Mouse (Mus musculus): Measurements from ENCODE around the gene Racgap1. TPM values are rescaled to one million over a fixed set of nuclear protein-coding genes. Genes with fewer than 3 reads are reported as not detected.
A peak's percentile ranks its signal among the peaks of the same experiment; 100 is the strongest.

Gene Racgap1
- total RNA-seq (2015; ENCODE audit: low replicate concordance) (248 and 272 TPM in 2 replicates), total RNA-seq (2017; ENCODE audit: low replicate concordance) (292 and 327 TPM in 2 replicates)

- peak; percentile 91 for ATAC-seq (replicated peaks; ENCODE audit: low FRiP score, poor library complexity, severe bottlenecking)
Measured at GRCm38 (mm10) chr15:99651163-99651872, at the start of gene Racgap1. TSS of gene Racgap1 (minus strand) at chr15:99651656.

DNA sequence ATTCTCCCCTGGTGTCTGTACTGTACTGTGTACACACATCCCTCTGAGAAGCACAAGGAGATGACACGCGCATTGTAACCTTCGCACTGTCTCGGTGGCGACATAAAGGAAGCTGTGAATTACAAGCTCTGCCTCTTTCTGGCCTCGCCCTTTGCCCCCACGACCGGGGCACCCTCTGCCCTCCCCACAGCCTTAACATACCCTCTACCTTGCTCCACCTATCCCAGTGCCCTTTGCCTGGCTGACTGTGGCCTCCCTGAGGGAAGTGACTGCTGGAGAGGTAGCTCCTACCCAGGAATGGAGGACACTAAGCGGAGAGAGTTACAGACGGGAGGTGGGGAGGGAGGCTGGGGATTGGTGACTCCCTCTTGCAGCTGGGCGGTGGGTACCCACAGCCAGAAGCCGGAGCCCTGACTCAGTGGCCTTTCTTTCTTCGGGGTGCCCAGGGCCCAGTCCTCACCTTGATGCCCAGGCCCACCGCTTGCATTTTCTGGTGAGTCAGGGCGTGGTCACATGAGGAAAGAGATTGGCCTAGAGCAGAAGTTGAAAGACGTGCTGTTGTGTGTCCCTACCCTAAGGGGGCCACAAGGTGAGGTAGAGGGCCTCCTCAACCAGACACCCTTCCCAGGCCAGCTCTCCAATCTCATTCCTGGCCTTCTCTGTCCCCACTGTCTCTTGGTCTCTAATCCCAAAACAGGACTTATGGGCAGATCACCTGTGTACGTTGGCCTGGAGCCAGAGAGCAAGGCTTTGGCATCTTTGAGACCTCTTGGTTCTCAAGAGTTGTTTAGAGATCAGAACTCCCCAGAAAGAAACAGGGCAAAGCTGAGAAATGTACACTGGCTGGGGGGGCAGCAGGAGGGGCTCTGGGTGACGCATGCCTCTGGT is 49.0 kb upstream of the Racgap1 start:
- ATAC-seq (replicated peaks; ENCODE audit: low FRiP score, poor library complexity, severe bottlenecking) = no peak

GRCm38 (mm10) chr15:99699715-99700114 is 48.3 kb upstream of the Racgap1 start:
- no peak for ATAC-seq (replicated peaks; ENCODE audit: low FRiP score, poor library complexity, severe bottlenecking)

DNA sequence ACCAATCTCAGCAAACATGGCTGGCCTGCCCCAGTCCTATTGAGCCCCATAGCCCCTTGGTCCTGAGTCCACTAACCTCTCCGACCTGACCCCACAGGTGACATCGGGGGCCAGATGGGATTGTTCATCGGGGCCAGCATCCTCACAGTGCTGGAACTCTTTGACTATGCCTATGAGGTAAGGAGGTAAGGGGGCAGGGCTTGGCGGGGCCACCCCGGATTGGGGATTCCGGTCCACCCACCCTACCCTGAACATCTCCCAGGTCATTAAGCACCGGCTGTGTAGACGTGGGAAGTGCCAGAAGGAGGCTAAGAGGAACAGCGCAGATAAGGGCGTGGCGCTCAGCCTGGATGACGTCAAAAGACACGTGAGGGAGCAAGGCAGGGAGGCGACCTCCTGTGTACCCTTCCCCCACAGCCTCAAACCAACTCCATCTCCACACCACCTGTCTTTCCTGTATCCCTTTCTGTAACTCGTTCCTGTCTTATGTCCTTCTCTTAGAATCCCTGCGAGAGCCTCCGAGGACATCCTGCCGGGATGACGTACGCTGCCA is 47.2 kb upstream of the Racgap1 start:
- no peak for ATAC-seq (replicated peaks; ENCODE audit: low FRiP score, poor library complexity, severe bottlenecking)

DNA sequence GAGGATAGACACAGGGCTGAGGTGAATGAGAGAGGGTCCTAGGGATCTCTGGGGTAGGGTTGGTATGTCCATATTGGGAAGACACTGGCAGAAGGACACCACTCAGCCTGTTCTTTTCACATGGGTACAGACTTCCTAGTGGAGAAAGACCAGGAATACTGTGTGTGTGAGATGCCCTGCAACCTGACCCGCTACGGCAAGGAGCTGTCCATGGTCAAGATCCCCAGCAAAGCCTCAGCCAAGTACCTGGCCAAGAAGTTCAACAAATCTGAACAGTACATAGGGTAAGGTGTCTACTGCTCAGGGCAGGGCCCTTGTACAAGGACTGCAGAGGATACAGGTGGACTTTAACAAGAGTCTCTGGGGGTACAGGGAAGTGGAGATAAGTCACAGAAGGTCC is 45.9 kb upstream of the Racgap1 start:
- no peak for ATAC-seq (replicated peaks; ENCODE audit: low FRiP score, poor library complexity, severe bottlenecking)

DNA sequence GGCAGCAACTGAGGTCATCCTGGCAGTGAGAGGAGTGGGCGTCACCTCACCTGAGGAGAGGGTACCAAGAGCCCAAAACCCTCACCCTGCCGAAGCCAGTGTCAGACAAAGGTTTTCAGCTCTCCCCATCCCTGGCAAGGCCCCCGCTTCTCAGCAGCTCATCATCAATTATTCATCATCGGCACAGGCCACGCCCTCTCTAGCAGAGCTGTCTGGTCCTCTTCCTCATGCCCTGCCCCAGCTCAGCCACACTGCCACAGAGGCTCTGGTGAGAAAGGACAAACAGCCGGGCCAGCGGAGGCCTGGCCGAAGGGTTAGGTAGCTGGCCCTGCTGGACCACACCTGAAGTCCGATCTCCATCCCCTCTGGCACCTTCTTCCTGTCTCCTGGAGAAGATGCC is 40.5 kb upstream of the Racgap1 start:
- no peak for ATAC-seq (replicated peaks; ENCODE audit: low FRiP score, poor library complexity, severe bottlenecking)

- no peak for ATAC-seq (replicated peaks; ENCODE audit: low FRiP score, poor library complexity, severe bottlenecking)
Measured at GRCm38 (mm10) chr15:99690924-99691323, 39.5 kb upstream of the Racgap1 start.

- ATAC-seq (replicated peaks; ENCODE audit: low FRiP score, poor library complexity, severe bottlenecking) = peak; percentile 75
Measured at GRCm38 (mm10) chr15:99688712-99689111, 37.3 kb upstream of the Racgap1 start.

GRCm38 (mm10) chr15:99684156-99684555 is 32.7 kb upstream of the Racgap1 start:
- ATAC-seq (replicated peaks; ENCODE audit: low FRiP score, poor library complexity, severe bottlenecking) = no peak

DNA sequence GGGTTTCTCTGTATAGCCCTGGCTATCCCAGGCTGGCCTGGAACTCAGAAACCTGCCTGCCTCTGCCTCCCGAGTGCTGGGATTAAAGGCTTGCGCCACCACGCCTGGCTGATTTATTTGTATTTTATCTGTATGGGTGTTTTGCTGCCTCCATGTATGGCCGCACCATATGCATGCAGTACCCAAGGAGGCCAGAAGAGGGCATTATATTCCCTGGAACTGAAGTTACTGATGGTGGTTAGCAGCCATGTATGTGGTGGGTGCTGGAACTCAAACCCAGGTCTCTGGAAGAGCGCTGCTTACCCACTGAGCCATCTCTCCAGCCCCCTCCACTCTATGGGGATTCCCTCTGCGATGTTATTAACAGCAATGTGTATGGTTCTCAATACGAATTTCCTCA is 31.4 kb upstream of the Racgap1 start:
- peak; percentile 65 for ATAC-seq (replicated peaks; ENCODE audit: low FRiP score, poor library complexity, severe bottlenecking)

- ATAC-seq (replicated peaks; ENCODE audit: low FRiP score, poor library complexity, severe bottlenecking) = no peak
Measured at GRCm38 (mm10) chr15:99679008-99679407, 27.6 kb upstream of the Racgap1 start.

DNA sequence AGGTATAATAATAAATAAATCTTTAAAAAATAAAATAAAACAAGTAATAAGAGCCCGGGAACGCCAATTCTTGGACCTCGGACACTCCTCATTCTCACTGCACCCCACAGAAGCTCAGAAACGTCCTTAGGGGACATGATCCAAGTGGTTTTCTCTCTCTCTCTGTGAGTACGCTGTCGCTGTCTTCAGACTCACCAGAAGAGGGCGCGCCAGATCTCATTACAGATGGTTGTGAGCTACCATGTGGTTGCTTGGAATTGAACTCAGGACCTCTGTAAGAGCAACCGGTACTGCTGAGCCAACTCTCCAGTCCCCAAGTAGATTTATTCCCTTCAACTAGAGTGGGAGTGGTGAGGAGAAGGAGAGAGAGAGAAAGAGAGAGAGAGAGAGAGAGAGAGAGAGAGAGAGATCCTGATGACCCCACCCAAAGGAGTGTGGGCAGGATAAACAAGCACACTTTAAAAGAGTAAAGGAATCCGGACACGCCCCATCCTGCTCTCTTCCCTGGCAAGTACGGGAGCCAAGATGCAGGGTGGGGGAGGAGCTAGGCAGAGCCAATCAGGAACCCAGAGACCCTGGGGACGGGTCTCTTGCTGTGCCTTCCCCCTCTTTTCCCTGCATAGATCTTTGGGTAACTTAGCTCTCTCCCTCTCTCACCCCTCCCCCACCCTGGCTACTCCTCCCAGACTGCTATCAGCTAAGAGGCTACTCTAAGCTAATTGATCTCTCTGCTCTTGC is 26.8 kb upstream of the Racgap1 start:
- no peak for ATAC-seq (replicated peaks; ENCODE audit: low FRiP score, poor library complexity, severe bottlenecking)

DNA sequence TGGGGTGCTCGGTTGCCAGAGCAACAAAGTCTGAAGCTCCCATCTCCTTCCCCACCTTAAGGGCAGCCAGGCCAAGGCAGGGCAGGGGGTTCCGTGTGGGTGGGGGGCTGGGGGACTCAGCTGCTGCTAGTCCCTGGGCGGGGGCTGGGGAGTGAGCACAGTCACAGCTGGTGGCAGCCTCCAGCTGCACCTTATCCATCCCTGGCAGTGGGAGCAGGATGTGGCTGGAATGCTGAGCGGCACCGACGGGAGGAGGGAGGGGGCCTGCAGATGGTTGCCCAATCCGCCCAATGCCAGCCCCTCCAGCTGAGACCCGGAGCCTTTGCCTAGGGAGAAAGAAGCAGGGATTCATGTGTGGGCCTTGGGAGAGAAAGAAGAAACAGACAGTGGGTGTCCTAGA is 25.6 kb upstream of the Racgap1 start:
- no peak for ATAC-seq (replicated peaks; ENCODE audit: low FRiP score, poor library complexity, severe bottlenecking)

DNA sequence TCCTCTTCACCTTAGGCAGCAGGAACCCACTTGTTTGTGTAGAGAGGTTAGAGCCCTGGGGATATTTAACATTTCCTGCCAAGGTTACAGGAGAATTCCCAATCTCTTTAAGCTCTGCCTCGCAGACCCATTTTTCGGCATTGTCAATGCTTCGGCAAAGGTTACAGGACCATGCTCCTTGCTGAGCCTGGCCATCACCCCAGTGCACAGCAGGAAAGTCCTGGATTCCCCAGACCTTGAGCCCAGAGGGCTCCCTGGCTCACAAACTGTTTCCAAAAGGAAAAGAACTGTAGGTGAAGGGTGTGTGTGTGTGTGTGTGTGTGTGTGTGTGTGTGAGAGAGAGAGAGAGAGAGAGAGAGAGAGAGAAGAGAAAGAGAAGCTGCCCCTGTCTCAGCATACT is 23.4 kb upstream of the Racgap1 start:
- no peak for ATAC-seq (replicated peaks; ENCODE audit: low FRiP score, poor library complexity, severe bottlenecking)

- ATAC-seq (replicated peaks; ENCODE audit: low FRiP score, poor library complexity, severe bottlenecking) = no peak
Measured at GRCm38 (mm10) chr15:99671783-99672182, 20.3 kb upstream of the Racgap1 start.

DNA sequence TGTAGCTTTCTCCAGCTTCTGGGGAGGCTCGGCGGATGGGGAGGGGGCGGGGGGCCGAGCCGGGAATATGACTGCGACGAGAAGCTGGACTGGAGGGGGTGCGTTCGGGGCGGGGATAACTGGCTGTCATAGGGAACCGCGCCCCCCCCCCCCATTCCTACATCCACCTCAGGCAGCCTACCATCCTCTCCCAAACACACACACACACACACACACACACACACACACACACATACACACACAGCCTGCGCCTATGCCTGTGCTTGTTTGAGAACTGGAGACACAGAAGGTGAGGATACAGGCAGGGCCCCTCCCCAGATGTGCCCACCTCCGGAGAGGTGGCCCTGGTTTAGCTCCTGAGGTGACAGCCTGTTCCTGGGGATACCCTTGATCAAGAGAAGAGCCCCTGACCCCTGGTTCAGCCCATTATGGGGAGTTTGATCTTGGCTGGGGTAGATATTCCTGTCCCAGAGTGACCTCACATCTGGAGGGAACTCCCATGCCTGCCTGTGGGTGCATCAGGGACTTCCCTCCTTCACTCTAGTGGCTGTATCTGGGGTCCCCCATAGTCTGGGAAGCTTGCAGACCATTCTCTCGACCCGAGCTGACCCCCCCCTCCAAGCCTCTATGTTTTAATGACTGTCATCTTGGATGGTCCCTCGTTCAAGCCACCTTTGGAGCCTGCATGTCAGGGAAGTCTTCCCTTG is 19.7 kb upstream of the Racgap1 start:
- no peak for ATAC-seq (replicated peaks; ENCODE audit: low FRiP score, poor library complexity, severe bottlenecking)

DNA sequence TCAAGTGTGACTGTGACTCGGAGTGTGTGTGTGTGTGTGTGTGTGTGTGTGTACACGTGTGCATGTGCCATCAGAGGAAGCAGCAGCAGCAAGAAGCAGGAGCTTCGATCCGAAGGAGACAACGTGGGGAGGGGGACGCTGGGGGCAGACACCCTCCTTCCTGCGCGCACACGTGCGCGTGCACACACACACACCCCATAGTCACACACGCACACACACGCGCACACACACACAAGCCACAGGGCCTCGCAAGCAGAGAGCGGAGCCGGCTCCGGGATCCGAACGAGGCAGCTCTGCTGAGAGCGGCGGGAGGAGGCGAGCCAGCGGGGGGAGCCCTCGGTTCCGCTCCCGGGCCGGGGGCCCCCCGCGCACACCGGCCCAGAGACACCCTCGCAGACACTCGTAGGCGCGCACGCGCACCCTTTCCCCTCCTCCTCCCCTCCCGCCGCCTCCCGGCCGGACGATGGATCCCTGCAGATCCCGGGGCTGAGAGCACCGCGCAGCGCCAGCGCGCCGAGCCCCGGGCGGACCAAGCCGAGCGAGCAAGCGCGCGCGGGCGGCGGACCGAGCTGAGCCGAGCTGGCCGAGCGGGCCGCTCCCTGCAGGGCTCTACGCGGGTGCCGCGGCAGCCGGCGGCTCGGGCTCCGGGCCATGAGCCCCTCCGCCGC is 18.8 kb upstream of the Racgap1 start, which contains the start of gene Asic1:
Gene Asic1 (plus strand): TSS at position 215 of the 668 bp plus-strand sequence.
- ATAC-seq (replicated peaks; ENCODE audit: low FRiP score, poor library complexity, severe bottlenecking) = no peak

- ATAC-seq (replicated peaks; ENCODE audit: low FRiP score, poor library complexity, severe bottlenecking) = no peak
Measured at GRCm38 (mm10) chr15:99669392-99669791, 17.9 kb upstream of the Racgap1 start.

- peak; percentile 66 for ATAC-seq (replicated peaks; ENCODE audit: low FRiP score, poor library complexity, severe bottlenecking)
Measured at GRCm38 (mm10) chr15:99668881-99669280, 17.4 kb upstream of the Racgap1 start.

Data from erythroid progenitor cell, adult 5-6 weeks (primary cell).